Mouse (Mus musculus): Measurements from ENCODE around the gene Sdhc.
"Not testable (repeated sequence)": the region's sequence is repeated elsewhere in the genome, so short reads cannot be mapped to it uniquely, and the experiment has no call there.

Sdhc gene

DNA sequence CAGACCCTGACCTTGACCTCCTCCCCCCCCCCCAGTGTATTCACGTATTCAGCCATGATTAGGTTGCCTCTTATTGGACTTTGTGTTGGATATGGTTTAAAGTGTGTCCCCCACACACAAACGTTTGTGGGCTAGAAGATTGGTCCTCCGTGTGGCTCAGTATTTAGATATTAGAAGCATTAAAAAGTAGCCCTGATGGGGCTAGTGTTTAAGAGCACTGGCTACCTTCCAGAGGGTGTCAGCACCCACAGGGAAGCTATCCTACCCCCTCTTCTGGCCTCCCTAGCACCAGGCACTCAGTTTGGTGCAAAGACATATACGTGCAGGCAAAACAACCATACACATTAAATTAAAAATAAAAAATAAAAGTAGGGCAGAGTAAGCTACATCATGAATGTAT, 37.4 kb downstream of the Sdhc start:
- DNase-seq (ENCODE audit: low read depth, low spot score), result no peak

- DNase-seq (ENCODE audit: low read depth, low spot score), result no peak
Measured at GRCm38 (mm10) chr1:171111781-171112575, 38.4 kb downstream of the Sdhc start.

DNA sequence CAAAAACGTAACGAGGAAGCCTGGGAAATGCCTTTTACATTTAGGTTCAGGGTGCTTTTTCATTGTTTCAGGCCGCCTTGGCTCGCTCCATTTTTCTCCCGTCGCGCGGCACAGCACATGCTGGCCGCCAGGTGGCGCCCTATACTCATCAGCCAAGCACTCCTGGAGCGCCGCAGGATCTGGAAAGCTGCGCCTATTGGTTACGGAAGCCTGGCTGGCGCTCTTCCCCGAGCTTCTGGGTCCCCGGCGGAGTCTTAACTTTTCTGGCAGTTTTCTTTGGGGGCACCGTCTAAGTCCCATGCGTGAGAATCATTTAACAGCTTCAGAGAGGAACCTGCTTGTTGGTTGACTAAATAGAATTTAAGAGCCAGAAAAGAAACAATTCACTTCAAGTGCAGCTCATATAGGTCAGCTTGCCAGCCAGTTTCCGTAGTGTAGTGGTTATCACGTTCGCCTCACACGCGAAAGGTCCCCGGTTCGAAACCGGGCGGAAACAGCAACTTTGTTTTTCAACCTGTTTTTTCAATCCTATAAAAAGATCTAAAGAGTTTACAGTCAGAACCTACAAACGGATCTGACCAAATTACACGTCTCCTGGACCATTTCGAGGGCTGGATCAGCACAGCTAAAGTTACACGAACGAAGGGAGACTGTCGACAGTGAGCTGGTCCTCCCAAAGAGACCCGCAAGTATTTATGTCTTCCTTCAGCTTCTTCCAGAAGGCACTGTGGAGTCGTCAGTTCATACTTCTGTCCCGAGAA, 39.2 kb downstream of the Sdhc start:
- DNase-seq (ENCODE audit: low read depth, low spot score), result peak; percentile 95

GRCm38 (mm10) chr1:171110659-171111019, 39.8 kb downstream of the Sdhc start:
- no peak for DNase-seq (ENCODE audit: low read depth, low spot score)

- DNase-seq (ENCODE audit: low read depth, low spot score), result no peak
Measured at GRCm38 (mm10) chr1:171109620-171110019, 40.8 kb downstream of the Sdhc start.

DNA sequence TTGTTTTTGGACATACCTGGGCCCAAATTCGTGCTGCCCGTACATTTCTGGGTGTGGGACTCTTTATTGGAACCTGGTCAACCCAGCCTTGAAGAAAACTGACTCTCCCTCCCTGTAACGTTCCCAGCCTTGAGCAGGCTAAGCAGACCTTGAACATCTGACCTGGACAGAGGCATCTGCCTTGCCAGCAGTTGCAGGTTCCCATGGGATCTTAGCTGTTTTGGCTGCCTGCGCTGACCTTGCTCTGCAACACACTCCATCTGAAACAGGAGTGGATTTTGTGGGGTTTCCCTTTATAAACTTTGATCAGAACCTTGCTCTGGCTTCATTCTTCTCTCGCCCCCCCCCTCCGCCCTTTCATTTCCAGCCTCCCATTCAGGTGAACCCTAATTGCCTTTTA, 45.2 kb downstream of the Sdhc start:
- DNase-seq (ENCODE audit: low read depth, low spot score), result no peak

GRCm38 (mm10) chr1:171103179-171103840, 47.1 kb downstream of the Sdhc start:
- no peak for DNase-seq (ENCODE audit: low read depth, low spot score)

DNA sequence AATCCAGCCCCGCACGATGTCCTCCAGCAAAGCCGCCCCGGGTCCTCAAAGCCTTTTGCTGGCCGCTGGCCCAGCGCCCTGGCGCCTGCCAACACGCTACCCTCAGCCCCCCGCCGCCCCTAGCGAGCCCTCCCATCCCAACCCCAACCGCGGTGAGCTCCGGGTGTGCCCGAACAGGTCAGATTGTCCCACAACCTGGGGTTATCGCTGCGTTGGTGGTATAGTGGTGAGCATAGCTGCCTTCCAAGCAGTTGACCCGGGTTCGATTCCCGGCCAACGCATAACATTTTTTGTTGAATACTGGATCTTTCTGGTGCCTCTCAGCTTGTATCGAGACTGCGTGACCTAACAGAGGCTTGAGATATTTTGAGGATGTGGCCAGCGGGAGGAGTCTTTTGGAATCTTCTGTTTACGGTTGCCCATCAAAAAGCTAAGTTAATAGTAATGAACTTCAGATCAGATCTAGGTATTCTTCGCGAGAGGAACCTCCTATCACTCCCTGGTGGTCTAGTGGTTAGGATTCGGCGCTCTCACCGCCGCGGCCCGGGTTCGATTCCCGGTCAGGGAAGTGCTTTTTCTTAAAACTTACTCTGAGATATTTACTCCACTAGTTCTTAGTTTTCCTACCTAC, 47.7 kb downstream of the Sdhc start:
- DNase-seq (ENCODE audit: low read depth, low spot score), result peak; percentile 83

GRCm38 (mm10) chr1:171101733-171102546, 48.5 kb downstream of the Sdhc start:
- peak; percentile 86 for DNase-seq (ENCODE audit: low read depth, low spot score)

DNA sequence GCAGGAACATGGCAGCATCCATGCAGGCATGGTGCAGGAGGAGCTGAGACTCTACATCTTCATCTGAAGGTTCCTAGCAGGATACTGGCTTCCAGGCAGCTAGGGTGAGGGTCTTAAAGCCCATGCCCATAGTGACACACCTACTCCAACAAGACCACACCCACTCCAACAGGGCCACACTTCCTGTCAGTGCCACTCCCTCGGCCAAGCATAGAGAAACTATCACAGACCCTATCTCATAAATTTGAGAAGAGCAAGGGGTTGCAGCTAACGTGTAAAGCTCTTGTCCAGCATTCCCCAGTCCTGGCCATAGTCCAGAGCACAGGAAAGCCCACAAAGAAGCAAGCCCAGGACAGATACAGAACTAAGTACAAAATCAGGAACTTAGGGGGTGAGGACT, 49.4 kb downstream of the Sdhc start:
- no peak for DNase-seq (ENCODE audit: low read depth, low spot score)

DNA sequence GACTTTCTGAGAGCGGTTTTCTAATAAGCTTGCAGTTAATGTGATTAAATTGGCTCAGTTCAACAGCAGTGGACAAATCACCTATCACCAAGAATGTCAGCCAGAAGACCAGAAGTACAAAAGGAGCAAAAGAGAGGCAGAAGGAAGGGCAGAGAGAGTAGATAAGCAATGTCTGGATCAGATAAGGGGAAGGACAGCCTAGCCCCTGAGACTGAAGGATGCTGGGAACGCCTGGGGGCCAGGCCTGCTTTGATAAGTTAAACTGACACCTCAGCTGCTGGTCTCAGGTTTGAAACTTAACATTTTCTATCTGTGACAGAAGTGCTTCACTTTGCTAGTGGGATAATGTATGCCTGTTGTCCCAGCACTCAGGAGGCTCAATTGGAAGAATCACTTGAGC, 52.8 kb downstream of the Sdhc start:
- no peak for DNase-seq (ENCODE audit: low read depth, low spot score)

- DNase-seq (ENCODE audit: low read depth, low spot score), result no peak
Measured at GRCm38 (mm10) chr1:171097136-171097535, 53.3 kb downstream of the Sdhc start.

GRCm38 (mm10) chr1:171096110-171096964, 54.1 kb downstream of the Sdhc start:
- no peak for DNase-seq (ENCODE audit: low read depth, low spot score)

- DNase-seq (ENCODE audit: low read depth, low spot score), result no peak
Measured at GRCm38 (mm10) chr1:171094424-171094823, 56.0 kb downstream of the Sdhc start.

GRCm38 (mm10) chr1:171090761-171091160, 59.6 kb downstream of the Sdhc start:
- DNase-seq (ENCODE audit: low read depth, low spot score), result no peak

GRCm38 (mm10) chr1:171089891-171090290, 60.5 kb downstream of the Sdhc start:
- DNase-seq (ENCODE audit: low read depth, low spot score), result no peak

- DNase-seq (ENCODE audit: low read depth, low spot score), result not testable (repeated sequence)
Measured at GRCm38 (mm10) chr1:171088237-171088869, 62.0 kb downstream of the Sdhc start.

GRCm38 (mm10) chr1:171085718-171086117, 64.7 kb downstream of the Sdhc start:
- DNase-seq (ENCODE audit: low read depth, low spot score), result no peak

DNA sequence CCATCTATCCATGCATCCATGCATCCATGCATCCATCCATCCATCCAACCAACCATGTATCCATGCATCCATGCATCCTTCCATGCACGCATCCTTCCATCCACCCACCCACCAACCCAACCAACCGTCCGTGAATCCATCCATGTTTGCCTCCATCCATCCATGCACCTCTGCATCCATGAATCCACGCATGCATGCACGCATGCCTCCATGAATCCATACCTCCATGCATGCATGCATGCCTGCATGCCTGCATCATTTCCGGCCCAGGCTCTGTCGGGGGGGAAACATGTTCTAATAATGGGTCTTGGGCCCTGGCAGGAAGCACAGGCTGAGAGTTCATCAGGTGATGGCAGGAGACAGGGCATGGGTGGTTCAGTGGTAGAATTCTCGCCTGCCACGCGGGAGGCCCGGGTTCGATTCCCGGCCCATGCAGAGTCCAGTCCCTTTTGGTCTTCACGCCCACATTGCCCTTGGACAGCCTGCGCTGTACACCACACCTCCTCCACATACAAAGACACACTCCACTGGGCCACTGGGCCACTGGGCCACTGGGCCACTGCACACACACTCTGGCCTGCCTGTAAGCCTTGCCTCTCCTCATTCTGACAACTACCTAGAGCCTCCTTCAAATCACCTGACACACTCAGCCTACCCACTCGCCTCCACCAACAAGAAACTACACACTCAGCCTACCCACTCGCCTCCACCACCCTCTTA, 68.7 kb downstream of the Sdhc start:
- not testable (repeated sequence) for DNase-seq (ENCODE audit: low read depth, low spot score)
